Mouse (Mus musculus) kidney, adult 2 months (tissue): ENCODE measurements around the gene Azin2. TPM values are rescaled to one million over a fixed set of nuclear protein-coding genes. Genes with fewer than 3 reads are reported as not detected.
A peak's percentile ranks its signal among the peaks of the same experiment; 100 is the strongest.

Experiments
- DNase-seq: peaks from one replicate; pipeline ENCODE4 v3.0.0; 2021
- H3K27ac ChIP-seq: fragments of 200-500 bp; 2 replicates; pipeline ENCODE4 v1.5.1; 2012; ENCODE audit warnings: low read depth, low read length, control low read depth, inconsistent platforms; ENCODE audit not compliant: insufficient read depth
- H3K27me3 ChIP-seq: fragments of 200-500 bp; replicated peaks from 2 replicates; pipeline ENCODE4 v1.6.1; 2012; ENCODE audit warnings: mild to moderate bottlenecking, moderate library complexity, low read length, inconsistent platforms; ENCODE audit not compliant: control insufficient read depth, insufficient read depth
- H3K36me3 ChIP-seq: fragments of 200-500 bp; 2 replicates; pipeline ENCODE4 v1.6.1; 2012; ENCODE audit warnings: mild to moderate bottlenecking, moderate library complexity, low read length, inconsistent platforms; ENCODE audit not compliant: control insufficient read depth, insufficient read depth
- H3K4me1 ChIP-seq: fragments of 200-500 bp; 2 replicates; pipeline ENCODE4 v1.6.1; 2011; ENCODE audit warnings: low read length; ENCODE audit not compliant: control insufficient read depth, insufficient read depth
- H3K4me3 ChIP-seq: fragments of 200-500 bp; 2 replicates; pipeline ENCODE4 v1.5.1; 2011; ENCODE audit warnings: mild to moderate bottlenecking, low read depth, low read length, control low read depth; ENCODE audit not compliant: insufficient read depth
- CTCF ChIP-seq: fragments of 200-500 bp; conservative IDR thresholded peaks from 2 replicates; pipeline ENCODE4 v1.5.1; 2011; ENCODE audit warnings: low read depth, mild to moderate bottlenecking, control low read depth, low read length, moderate library complexity, mixed read lengths; ENCODE audit not compliant: insufficient read depth, insufficient read length
- POLR2A ChIP-seq: fragments of 200-500 bp; IDR thresholded peaks from one replicate; pipeline ENCODE4 v1.6.1; 2011; ENCODE audit warnings: low read depth, low read length, control low read depth
- WGBS: fragments of 180-500 bp; shearing (Covaris S2); methylation state at CpG from one replicate; pipeline ENCODE4 v1.1.7; 2018; 5-methylcytosine and 5-hydroxymethylcytosine counted together
- polyA plus RNA-seq: library from polyadenylated mRNA; depleted of rRNA; stranded (reverse); fragments of >200 nt; gene quantifications from 2 replicates; pipeline ENCODE4 v1.2.3, GENCODE M21; 2012

The Azin2 gene
- polyA plus RNA-seq, 1 experiment = 14.0 TPM

DNA sequence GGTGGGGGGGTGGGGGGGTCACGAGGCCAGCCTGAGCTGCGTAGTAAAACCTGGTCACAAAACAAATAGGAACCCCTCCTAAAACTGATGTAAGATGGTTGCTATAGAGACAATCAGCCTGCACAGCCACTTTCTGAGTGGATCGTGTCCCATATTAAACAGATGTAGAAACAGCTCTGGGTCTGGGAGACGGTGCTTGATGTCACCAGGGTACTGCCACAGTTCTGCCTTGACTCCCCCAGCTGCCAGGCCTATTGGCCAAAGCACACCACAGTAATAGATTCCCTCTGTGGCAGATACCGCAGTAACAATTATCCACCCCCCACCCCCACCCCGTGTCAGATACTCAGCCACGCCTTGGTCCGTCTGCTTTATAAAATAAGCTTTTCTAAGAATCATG is 36.2 kb upstream of the Azin2 start:
- no peak overlapping the region for H3K27ac ChIP-seq
- no peaks in the 10 kb centered on the region for H3K27me3 ChIP-seq
- TF ChIP-seq CTCF (no peak), POLR2A (no peak)
- H3K36me3 ChIP-seq = peaks cover 4% of the 10 kb centered on the region; the same call in 1 of the 2 replicates
- 60% methylated on average over 8 of the region's 8 CpGs for WGBS
- DNase-seq = no peak
- H3K4me3 ChIP-seq = no peak overlapping the region
- H3K4me1 ChIP-seq = peaks cover 40% of the 10 kb centered on the region

DNA sequence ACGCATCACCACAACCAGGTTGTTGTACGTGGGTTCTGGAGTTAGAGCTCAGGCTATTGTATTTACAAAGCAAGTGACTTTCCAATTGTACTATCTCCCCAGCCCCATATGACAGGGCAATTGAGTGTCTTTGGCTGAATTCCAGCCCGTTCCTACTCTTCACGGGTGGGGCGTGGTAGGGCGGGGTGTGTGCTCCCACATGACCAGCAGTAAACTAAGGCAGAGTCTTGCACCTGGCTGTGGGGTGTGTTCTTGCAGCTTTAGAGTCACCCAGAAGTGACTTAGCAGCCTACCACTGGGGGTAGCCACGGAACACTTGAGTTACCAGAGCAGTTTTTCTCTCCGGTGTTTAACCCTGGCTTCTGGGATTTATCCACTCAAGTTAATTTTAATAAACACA is 35.0 kb upstream of the Azin2 start:
- Histone ChIP-seq H3K27me3 (no peaks in the 10 kb centered on the region), H3K27ac (no peak overlapping the region), H3K4me3 (no peak overlapping the region), H3K36me3 (no peaks in the 10 kb centered on the region), H3K4me1 (peaks cover 42% of the 10 kb centered on the region)
- whole genome bisulfite sequencing = 43% methylated on average over 8 of the region's 8 CpGs
- DNase-seq = peak; percentile 50
- TF ChIP-seq CTCF = no peak
- no peak for TF ChIP-seq POLR2A

DNA sequence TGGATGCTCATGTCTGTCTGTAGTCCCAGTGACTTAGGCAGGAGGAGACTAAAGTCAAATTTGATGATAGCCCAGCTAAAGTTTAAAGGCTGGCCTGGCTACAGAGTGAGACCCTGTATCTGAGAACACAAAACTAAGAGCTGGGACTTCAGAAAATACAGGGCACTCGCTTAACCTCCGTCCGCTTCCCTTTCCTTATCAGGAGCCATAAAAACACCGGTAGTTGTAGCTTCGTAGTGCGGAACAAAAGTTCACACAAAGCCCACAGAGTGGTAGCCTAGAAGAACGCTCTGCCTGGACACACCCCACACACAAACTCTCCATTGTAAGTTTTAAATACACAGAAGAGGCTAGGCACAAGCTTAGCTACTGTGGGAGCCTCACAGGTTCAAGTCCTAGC is 33.0 kb upstream of the Azin2 start:
- Histone ChIP-seq H3K36me3 (no peaks in the 10 kb centered on the region), H3K4me1 (peaks cover 32% of the 10 kb centered on the region), H3K27ac (no peak overlapping the region), H3K27me3 (no peaks in the 10 kb centered on the region), H3K4me3 (no peak overlapping the region)
- TF ChIP-seq POLR2A = no peak
- TF ChIP-seq CTCF = no peak
- WGBS = 60% methylated on average over 7 of the region's 7 CpGs
- no peak for DNase-seq

DNA sequence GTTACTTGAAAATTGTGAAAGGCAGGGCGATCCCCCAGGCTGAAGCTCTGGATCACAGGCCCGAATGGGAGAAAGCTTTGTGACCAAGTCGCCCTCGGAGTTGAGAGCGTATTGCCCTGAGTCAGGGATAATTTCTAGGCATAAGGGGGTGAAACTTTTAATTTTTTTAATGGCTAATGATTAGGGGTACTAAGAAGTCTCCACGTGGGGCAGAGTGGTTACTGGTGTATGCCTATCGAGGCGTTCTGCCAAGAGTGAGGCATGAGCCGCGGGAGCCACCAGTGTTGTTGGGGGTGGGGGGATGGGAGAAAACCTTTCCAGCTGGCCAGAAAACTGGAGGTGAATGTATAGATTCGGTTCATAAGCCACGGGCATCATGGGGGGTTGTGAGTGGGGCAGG is 31.4 kb upstream of the Azin2 start:
- no peaks in the 10 kb centered on the region for H3K27me3 ChIP-seq
- peak overlapping the region; percentile 74 for H3K27ac ChIP-seq
- peak overlapping the region; percentile 74 for H3K4me3 ChIP-seq
- peaks cover 40% of the 10 kb centered on the region for H3K4me1 ChIP-seq
- H3K36me3 ChIP-seq = no peaks in the 10 kb centered on the region
- TF ChIP-seq POLR2A (no peak), CTCF (no peak)
- DNase-seq = peak; percentile 58
- 2% methylated on average over 12 of the region's 12 CpGs for WGBS

DNA sequence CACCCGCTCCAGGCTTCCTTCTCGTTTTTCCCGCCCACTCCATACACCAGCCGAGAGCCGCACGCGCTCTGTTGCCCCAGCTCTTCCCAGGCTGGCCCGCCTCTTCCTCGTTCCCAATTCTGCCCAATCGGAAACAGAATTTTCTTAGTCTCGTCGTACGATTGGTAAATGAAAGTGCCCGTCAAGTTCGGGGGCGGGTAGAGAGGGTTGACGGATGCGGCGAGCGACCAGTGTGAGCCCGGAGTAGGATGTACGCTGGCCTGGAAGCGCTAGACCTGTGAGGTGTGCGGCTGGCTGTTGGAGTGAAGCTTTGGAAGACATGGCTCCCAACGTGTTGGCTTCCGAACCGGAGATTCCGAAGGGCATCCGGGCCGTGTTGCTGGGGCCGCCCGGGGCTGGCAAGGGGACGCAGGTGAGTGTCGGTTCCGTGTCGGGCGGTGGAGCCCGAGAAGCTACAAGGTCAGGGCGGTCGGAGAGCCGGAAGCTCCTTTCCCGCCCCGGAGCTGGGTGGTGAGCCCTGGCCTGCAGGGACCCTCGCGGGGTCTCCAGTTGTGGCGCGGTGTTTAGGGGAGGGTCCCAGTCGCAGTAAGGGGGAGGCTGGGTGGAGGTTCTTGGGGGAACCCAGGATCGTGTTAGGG is 30.9 kb upstream of the Azin2 start:
- Histone ChIP-seq H3K4me1 (peaks cover 40% of the 10 kb centered on the region), H3K27ac (peak overlapping the region; percentile 74), H3K27me3 (no peaks in the 10 kb centered on the region), H3K36me3 (no peaks in the 10 kb centered on the region), H3K4me3 (peak overlapping the region; percentile 74)
- TF ChIP-seq CTCF (no peak), POLR2A (peak; percentile 90)
- under 1% methylated on average over 49 of the region's 49 CpGs for WGBS
- DNase-seq = peak; percentile 98

DNA sequence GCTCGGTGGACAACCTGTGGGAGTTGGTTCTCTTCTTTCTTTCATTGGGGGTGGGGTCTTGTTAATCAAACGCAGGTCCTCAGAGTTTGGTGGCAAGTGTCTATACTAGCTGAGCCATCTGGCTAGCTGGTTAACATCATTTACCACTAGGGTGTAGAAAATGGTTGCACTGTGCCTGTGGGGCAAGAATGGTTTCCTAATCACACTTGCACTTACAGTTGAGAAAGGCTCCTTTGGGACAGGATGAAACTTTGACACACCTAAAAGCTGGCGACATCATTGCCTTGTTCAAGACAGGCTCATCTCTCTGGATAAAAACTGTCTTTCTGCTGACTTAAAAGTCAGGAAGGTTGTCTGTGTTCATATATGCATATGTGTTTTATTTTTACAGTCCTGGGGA is 29.9 kb upstream of the Azin2 start:
- H3K27ac ChIP-seq = no peak overlapping the region
- 84% methylated on average over 3 of the region's 3 CpGs for WGBS

DNA sequence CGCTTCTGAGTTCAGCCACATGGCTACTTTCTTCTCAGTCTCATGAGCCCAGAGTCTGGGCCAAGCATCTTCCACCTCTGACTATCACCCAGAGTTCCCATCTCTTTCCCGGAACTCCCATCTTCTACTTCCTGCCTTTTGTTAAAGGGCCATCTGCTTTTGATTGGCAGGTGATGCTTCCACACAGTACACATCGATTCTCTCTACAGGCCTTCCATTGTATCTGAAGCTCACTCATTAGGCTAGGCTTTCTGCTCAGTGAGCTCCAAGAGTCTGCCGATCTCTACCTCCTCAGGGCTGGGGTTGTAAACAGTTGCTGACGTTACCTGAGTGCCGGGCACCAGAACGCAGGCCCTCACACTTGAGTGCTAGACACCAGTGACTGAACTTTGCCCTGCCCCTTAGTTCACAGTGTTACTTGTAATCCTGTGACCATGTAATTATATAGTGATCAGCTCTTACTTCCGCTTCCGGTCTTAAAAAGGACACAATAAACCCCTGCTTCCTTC is 29.3 kb upstream of the Azin2 start, which contains the start of gene Ak2:
Gene Ak2, plus strand, starts transcription at position 459 of the 509 bp plus-strand sequence.
- H3K27ac ChIP-seq = peak within 1 kb of the TSS; percentile 14

More for the DNA sequence above, 29.9 kb upstream of the Azin2 start:
- H3K36me3 ChIP-seq = no peaks in the 10 kb centered on the region
- no peak overlapping the region for H3K4me3 ChIP-seq
- no peak for DNase-seq
- H3K4me1 ChIP-seq = peaks cover 32% of the 10 kb centered on the region
- H3K27me3 ChIP-seq = no peaks in the 10 kb centered on the region
- no peak for TF ChIP-seq POLR2A
- no peak for TF ChIP-seq CTCF

More for the DNA sequence above, 29.3 kb upstream of the Azin2 start, which contains the start of gene Ak2:
- TF ChIP-seq POLR2A (no peak), CTCF (no peak)
- no peak within 1 kb of the TSS for H3K4me3 ChIP-seq
- no peaks in the 10 kb centered on the region for H3K36me3 ChIP-seq
- WGBS = 73% methylated on average over 9 of the region's 9 CpGs
- H3K4me1 ChIP-seq = peaks cover 26% of the 10 kb centered on the region
- H3K27me3 ChIP-seq = no peaks in the 10 kb centered on the region
- DNase-seq = no peak
